Mouse (Mus musculus) small intestine, adult 2 months (tissue): ENCODE results near the gene Trpv6.

ENCODE experiments used
- CTCF ChIP-seq: fragments of 200-500 bp; IDR thresholded peaks from 2 replicates; pipeline ENCODE4 v1.5.1; 2012; ENCODE audit warnings: low read depth, mild to moderate bottlenecking, control low read depth, inconsistent platforms, low read length, moderate library complexity, mixed read lengths; ENCODE audit not compliant: insufficient replicate concordance, insufficient read length; ENCODE audit errors: extremely low read depth
- POLR2A ChIP-seq: fragments of 200-500 bp; IDR thresholded peaks from 2 replicates; pipeline ENCODE4 v1.6.1; 2012; ENCODE audit warnings: low read depth, mild to moderate bottlenecking, control low read depth, inconsistent platforms, low read length, moderate library complexity

DNA sequence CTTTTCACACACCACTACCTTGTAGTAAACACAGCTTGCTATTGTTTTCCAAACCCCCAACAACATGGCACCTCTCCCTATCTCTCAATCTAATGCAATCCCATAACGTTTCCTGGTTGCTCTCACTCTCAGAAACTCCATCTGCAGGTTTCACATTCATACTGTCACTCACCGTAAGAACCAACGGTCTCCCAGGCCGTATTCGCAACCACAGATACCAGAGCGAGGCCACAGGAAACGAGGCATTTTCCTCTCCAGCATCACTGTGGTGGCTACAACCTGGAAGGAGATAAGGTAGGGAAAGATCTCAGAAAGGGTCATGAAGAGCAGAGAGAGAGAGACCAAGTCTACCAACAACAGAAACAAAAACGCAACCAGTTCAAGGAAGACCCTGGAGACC, 18.4 kb upstream of the Trpv6 start:
- TF ChIP-seq POLR2A (no peak), CTCF (no peak)
